Mouse (Mus musculus) myocyte (in vitro differentiated cells): ENCODE results near the gene Gm17604.

Experiments used
- CEBPB ChIP-seq: IDR thresholded peaks from 2 replicates; pipeline ENCODE4 v1.6.1; 2011; ENCODE audit warnings: mild to moderate bottlenecking, moderate library complexity; ENCODE audit not compliant: poor library complexity, insufficient read depth, severe bottlenecking
- MAX ChIP-seq: IDR thresholded peaks from one replicate; pipeline ENCODE4 v1.6.1; 2011; ENCODE audit warnings: low read depth, mild to moderate bottlenecking, control low read depth
- POLR2AphosphoS2 ChIP-seq: IDR thresholded peaks from one replicate; pipeline ENCODE4 v1.6.1; 2011; ENCODE audit warnings: low read depth, control low read depth; ENCODE audit not compliant: insufficient read length

- TF ChIP-seq CEBPB (no peak), POLR2AphosphoS2 (no peak), MAX (no peak)
Observed at GRCm38 (mm10) chrX:164971206-164971605, 33.4 kb downstream of the Gm17604 start.
